Mouse (Mus musculus) kidney, adult 2 months (tissue): ENCODE measurements around the gene Gm19402. TPM values are rescaled to one million over a fixed set of nuclear protein-coding genes. Genes with fewer than 3 reads are reported as not detected.
A peak's percentile ranks its signal among the peaks of the same experiment; 100 is the strongest.
"Not testable (repeated sequence)": the region's sequence is repeated elsewhere in the genome, so short reads cannot be mapped to it uniquely, and the experiment has no call there.

ENCODE experiments used
- DNase-seq: peaks from one replicate; pipeline ENCODE4 v3.0.0; 2021
- H3K27ac ChIP-seq: fragments of 200-500 bp; 2 replicates; pipeline ENCODE4 v1.5.1; 2012; ENCODE audit warnings: low read depth, low read length, control low read depth, inconsistent platforms; ENCODE audit not compliant: insufficient read depth
- H3K27me3 ChIP-seq: fragments of 200-500 bp; replicated peaks from 2 replicates; pipeline ENCODE4 v1.6.1; 2012; ENCODE audit warnings: mild to moderate bottlenecking, moderate library complexity, low read length, inconsistent platforms; ENCODE audit not compliant: control insufficient read depth, insufficient read depth
- H3K36me3 ChIP-seq: fragments of 200-500 bp; 2 replicates; pipeline ENCODE4 v1.6.1; 2012; ENCODE audit warnings: mild to moderate bottlenecking, moderate library complexity, low read length, inconsistent platforms; ENCODE audit not compliant: control insufficient read depth, insufficient read depth
- H3K4me1 ChIP-seq: fragments of 200-500 bp; 2 replicates; pipeline ENCODE4 v1.6.1; 2011; ENCODE audit warnings: low read length; ENCODE audit not compliant: control insufficient read depth, insufficient read depth
- H3K4me3 ChIP-seq: fragments of 200-500 bp; 2 replicates; pipeline ENCODE4 v1.5.1; 2011; ENCODE audit warnings: mild to moderate bottlenecking, low read depth, low read length, control low read depth; ENCODE audit not compliant: insufficient read depth
- CTCF ChIP-seq: fragments of 200-500 bp; conservative IDR thresholded peaks from 2 replicates; pipeline ENCODE4 v1.5.1; 2011; ENCODE audit warnings: low read depth, mild to moderate bottlenecking, control low read depth, low read length, moderate library complexity, mixed read lengths; ENCODE audit not compliant: insufficient read depth, insufficient read length
- POLR2A ChIP-seq: fragments of 200-500 bp; IDR thresholded peaks from one replicate; pipeline ENCODE4 v1.6.1; 2011; ENCODE audit warnings: low read depth, low read length, control low read depth
- WGBS: fragments of 180-500 bp; shearing (Covaris S2); methylation state at CpG from one replicate; pipeline ENCODE4 v1.1.7; 2018; 5-methylcytosine and 5-hydroxymethylcytosine counted together
- polyA plus RNA-seq: library from polyadenylated mRNA; depleted of rRNA; stranded (reverse); fragments of >200 nt; gene quantifications from 2 replicates; pipeline ENCODE4 v1.2.3, GENCODE M21; 2012; rRNA removed

Gm19402 gene
- not detected in 2 replicates for polyA plus RNA-seq

DNA sequence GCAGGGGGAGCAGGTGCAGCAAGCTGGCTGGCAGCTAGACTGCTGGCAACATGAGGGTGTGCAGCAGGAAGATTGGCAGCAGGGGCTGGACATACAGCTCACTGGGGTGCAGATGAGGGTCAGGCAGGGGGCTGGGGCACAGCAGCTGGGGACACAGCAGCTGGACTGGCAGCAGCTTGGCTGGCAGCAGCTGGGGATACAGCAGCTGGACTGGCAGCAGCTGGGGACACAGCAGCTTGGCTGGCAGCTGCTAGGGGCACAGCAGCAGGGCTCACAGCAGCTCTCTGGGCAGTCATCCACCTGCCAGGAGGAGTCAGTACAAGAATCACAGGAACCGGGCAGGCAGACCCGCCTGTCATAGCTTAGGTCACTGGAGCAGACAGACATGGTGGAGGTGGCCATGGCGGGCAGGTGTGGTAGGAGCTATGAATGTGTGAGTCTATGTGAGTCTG, at the start of gene Gm19402:
Gene Gm19402 (minus strand): TSS at position 402 of the 452 bp plus-strand sequence.
- WGBS, result 63% methylated on average over 3 of the region's 3 CpGs
- H3K4me3 ChIP-seq, DNase-seq, H3K4me1 ChIP-seq, H3K27ac ChIP-seq, H3K27me3 ChIP-seq, H3K36me3 ChIP-seq: not testable (repeated sequence)

GRCm38 (mm10) chr10:77738929-77739328, 48.4 kb upstream of the Gm19402 start:
- no peaks in the 10 kb centered on the region for H3K36me3 ChIP-seq
- DNase-seq, result no peak
- no peak overlapping the region for H3K4me3 ChIP-seq
- TF ChIP-seq POLR2A (no peak), CTCF (no peak)
- H3K27me3 ChIP-seq, result no peaks in the 10 kb centered on the region
- H3K27ac ChIP-seq, result no peak overlapping the region
- no peaks in the 10 kb centered on the region for H3K4me1 ChIP-seq
- 73% methylated on average over 4 of the region's 4 CpGs for WGBS

- no peaks in the 10 kb centered on the region for H3K4me1 ChIP-seq
- DNase-seq, result no peak
- no peak overlapping the region for H3K4me3 ChIP-seq
- no peak overlapping the region for H3K27ac ChIP-seq
- 93% methylated on average over 1 of the region's 1 CpGs for WGBS
- H3K27me3 ChIP-seq, result no peaks in the 10 kb centered on the region
- no peaks in the 10 kb centered on the region for H3K36me3 ChIP-seq
- no peak for TF ChIP-seq POLR2A
- no peak for TF ChIP-seq CTCF
These were observed 45.4 kb upstream of the Gm19402 start for GRCm38 (mm10) chr10:77735928-77736327.

- Histone ChIP-seq H3K27ac (no peak overlapping the region), H3K27me3 (no peaks in the 10 kb centered on the region), H3K4me3 (no peak overlapping the region), H3K36me3 (no peaks in the 10 kb centered on the region), H3K4me1 (no peaks in the 10 kb centered on the region)
- WGBS, result 52% methylated on average over 4 of the region's 4 CpGs
- TF ChIP-seq POLR2A (no peak), CTCF (peak; percentile 44)
- peak; percentile 4 for DNase-seq
These were observed 38.7 kb upstream of the Gm19402 start for GRCm38 (mm10) chr10:77729241-77729640.

GRCm38 (mm10) chr10:77728280-77728679, 37.7 kb upstream of the Gm19402 start:
- H3K36me3 ChIP-seq, result no peaks in the 10 kb centered on the region
- whole genome bisulfite sequencing, result 66% methylated on average over 4 of the region's 4 CpGs
- TF ChIP-seq CTCF (0 out of 2 replicates have a peak, but pooled peaks have one; percentile 17), POLR2A (no peak)

DNA sequence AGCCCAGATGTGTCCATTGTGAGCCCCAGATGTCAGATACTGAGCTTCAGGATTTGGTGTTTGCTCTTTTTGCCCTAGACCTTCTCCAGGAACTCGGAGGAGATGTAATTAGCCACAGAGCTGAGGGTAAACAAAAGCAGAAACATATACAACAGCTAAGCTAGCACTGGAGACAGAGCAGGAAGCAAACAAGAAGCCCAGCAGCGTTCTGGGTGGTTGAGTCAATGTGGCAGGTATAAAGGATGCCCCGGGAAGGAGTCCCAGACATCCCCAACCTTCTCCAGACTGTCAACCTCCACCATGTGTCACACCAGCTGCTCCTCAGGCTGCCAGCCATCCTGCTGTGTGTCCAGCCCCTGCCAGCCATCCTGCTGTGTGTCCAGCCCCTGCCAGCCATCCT, 35.6 kb upstream of the Gm19402 start, which contains the start of gene Gm10100:
Gene Gm10100 (plus strand): TSS at position 301 of the 400 bp plus-strand sequence.
- 36% methylated on average over 3 of the region's 3 CpGs for WGBS
- no peaks in the 10 kb centered on the region for H3K27me3 ChIP-seq
- no peak within 1 kb of the TSS for H3K27ac ChIP-seq
- H3K36me3 ChIP-seq, result no peaks in the 10 kb centered on the region
- no peak for DNase-seq
- H3K4me3 ChIP-seq, result no peak within 1 kb of the TSS
- H3K4me1 ChIP-seq, result no peaks in the 10 kb centered on the region
- TF ChIP-seq POLR2A (no peak), CTCF (no peak)

More at GRCm38 (mm10) chr10:77728280-77728679, 37.7 kb upstream of the Gm19402 start:
- Histone ChIP-seq H3K4me1 (no peaks in the 10 kb centered on the region), H3K27ac (no peak overlapping the region), H3K4me3 (no peak overlapping the region), H3K27me3 (no peaks in the 10 kb centered on the region)
- DNase-seq, result no peak

DNA sequence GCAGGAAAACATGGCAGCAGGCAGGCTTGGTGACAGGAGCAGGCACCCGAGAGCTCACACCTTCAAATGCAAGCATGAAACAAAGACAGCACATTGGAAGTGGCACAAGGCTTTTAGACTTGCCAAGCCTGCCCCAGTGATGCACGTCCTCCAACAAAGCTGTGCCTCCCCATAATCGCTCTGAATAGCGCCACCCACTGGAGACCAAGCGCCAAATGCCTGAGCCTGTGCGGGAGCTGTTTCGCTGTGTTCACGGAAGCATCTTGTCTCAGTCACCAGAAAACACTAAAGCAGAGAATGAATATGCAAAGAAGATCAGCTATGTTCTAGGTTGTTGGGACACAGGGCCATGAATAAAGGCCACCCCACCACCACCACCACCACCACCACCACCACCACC, 34.3 kb upstream of the Gm19402 start:
- WGBS, result 74% methylated on average over 8 of the region's 8 CpGs
- no peak overlapping the region for H3K27ac ChIP-seq
- no peaks in the 10 kb centered on the region for H3K4me1 ChIP-seq

GRCm38 (mm10) chr10:77720299-77720698, 29.7 kb upstream of the Gm19402 start, which contains the start of gene Krtap12-1:
Krtap12-1 (plus strand) TSS chr10:77720599.
- not testable (repeated sequence) for H3K4me1 ChIP-seq, H3K36me3 ChIP-seq, H3K27me3 ChIP-seq, H3K27ac ChIP-seq, DNase-seq, H3K4me3 ChIP-seq
- 95% methylated on average over 1 of the region's 1 CpGs for WGBS

More for the DNA sequence above, 34.3 kb upstream of the Gm19402 start:
- no peak overlapping the region for H3K4me3 ChIP-seq
- no peak for TF ChIP-seq POLR2A
- 0 out of 2 replicates have a peak, but pooled peaks have one; percentile 3 for TF ChIP-seq CTCF
- H3K36me3 ChIP-seq, result no peaks in the 10 kb centered on the region
- DNase-seq, result no peak
- H3K27me3 ChIP-seq, result no peaks in the 10 kb centered on the region
